Mouse (Mus musculus) cerebellum, postnatal 10 days (tissue): ENCODE data around the gene Chga.
A peak's percentile ranks its signal among the peaks of the same experiment; 100 is the strongest.

ENCODE experiments used
- DNase-seq, 2 experiments: peaks; one replicate each; pipeline ENCODE4 v3.0.0; 2021; ENCODE audit warnings: mixed read lengths in 2 of 2

The Chga gene

DNA sequence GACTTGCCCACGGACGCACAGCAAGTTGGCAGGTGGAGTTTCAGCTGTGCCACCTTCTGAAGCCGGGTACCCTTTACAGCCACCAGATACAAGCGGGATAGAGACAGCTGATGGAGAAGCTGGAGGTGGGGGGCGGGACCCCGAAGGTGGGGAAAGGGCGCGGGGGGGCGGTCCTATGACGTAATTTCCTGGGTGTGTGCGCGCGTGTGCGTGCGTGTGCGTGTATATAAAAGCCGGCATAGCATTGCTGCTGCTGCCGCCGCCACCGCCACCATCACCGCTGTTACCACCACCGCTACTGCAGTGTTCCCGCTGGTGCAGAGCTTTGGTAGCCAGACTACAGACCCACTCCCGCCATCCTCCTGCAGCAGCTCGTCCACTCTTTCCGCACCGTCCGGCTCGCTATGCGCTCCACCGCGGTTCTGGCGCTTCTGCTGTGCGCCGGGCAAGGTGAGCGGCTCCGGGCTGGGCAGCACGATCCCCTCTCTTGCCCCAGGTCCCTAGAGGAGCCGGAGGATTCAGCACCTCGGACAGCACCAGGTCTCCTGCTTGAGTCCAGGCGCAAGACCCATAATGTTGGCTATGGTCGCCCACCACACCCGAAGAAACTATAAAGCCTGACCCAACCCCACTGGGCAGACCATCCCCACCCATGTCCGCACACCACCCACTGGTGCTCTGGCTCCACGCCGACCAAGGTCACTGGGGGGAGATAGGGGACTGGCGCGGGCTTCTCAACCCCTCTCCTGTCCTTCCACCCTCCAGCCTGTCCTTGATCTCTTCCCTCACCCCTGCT lies at the start of gene Chga:
Gene Chga, plus strand, starts transcription at position 249 of the 796 bp plus-strand sequence.
- DNase-seq: peak; percentile 97 to 98

GRCm38 (mm10) chr12:102505131-102505713 lies 49.5 kb upstream of the Chga start:
- DNase-seq: no peak

DNA sequence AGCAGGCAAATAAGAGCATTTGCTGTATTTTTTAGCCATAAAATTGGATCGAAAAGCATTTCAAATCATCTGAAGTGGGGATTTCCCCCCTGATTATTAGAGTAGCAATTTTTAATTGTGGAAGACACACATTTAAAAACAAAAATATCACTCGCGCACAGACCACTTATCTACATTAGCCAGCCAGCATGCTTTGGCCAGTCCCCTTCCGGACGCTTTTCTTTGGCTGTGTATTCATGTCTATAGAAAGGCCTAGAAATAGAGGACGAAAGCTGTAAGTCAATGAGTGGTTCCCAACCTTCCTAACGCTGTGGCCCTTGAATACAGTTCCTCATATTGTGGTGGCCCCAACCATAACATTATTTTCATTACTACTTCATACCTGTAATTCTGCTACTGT lies 48.8 kb upstream of the Chga start:
- DNase-seq: no peak

DNA sequence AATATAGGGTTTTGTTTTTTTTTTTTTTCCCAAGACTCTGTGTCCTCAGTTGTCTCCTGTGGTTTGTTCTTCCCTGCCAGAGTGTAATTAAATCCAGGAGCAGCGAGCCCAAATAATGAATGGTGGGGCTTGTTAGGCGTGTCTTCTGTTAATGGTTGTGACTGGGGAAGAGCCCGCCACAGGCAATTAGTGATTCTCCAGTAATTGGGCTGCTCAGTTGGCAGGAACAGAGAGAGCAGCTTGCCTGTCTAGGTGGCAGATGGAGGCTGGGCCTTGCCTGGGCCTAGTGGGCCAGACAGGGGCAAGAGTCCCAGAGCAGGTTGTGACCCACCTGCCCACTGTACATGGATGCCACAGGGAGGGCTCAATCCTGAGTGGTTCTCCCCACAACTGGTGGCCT lies 43.4 kb upstream of the Chga start:
- DNase-seq: peak; percentile 91 to 94

- peak; percentile 33 to 36 for DNase-seq
These were observed 40.6 kb upstream of the Chga start for GRCm38 (mm10) chr12:102514151-102514550.

GRCm38 (mm10) chr12:102514751-102515150 lies 40.0 kb upstream of the Chga start:
- no peak for DNase-seq

GRCm38 (mm10) chr12:102516151-102516550 lies 38.6 kb upstream of the Chga start:
- no peak for DNase-seq

- no peak for DNase-seq
These were observed 37.1 kb upstream of the Chga start for GRCm38 (mm10) chr12:102517647-102518046.

DNA sequence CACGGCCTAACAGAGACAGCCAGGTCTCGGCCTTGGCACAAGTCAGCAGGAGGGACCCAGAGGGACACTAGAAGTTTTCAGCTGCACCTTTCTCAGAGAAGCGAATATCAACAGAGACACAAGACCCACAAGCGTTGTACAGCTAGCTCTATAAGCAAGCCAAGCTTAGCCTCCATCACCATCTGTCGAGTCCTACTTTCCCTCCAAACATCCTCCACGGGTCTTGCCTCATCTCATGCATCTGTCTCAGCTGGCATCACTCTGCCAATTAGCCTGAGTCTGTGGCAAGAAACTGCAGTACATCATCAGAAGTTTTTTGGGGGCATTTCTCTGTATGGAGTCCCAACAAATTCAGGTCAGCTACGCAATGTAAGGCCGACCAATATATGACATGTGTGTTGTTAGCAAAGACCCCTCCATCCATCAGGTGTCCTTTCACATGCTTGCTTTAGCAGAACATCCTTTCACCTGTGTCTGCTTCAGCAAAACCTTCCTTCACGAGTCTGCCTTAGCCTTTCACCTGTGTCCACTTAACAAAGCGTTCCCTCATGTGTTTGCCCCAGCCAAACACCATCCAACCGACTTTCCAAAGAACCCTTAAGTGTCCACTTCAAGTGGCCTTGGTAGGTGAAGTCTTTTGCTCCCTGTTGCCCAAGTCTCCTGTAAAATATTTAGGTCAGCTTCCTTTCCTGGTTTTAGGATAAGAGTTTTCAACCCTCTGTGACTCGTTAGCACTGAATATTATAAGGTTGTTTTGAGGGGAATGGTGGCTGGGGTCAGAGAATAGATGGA lies 34.6 kb upstream of the Chga start:
- DNase-seq: no peak

- DNase-seq: peak; percentile 79 to 82
These were observed 32.9 kb upstream of the Chga start for GRCm38 (mm10) chr12:102521777-102522319.

GRCm38 (mm10) chr12:102524216-102524615 lies 30.6 kb upstream of the Chga start:
- no peak for DNase-seq

GRCm38 (mm10) chr12:102524760-102525159 lies 30.0 kb upstream of the Chga start:
- peak; percentile 74 to 81 for DNase-seq

GRCm38 (mm10) chr12:102527989-102528388 lies 26.8 kb upstream of the Chga start:
- DNase-seq: no peak

- DNase-seq: no peak
These were observed 19.0 kb upstream of the Chga start for GRCm38 (mm10) chr12:102535796-102536195.

DNA sequence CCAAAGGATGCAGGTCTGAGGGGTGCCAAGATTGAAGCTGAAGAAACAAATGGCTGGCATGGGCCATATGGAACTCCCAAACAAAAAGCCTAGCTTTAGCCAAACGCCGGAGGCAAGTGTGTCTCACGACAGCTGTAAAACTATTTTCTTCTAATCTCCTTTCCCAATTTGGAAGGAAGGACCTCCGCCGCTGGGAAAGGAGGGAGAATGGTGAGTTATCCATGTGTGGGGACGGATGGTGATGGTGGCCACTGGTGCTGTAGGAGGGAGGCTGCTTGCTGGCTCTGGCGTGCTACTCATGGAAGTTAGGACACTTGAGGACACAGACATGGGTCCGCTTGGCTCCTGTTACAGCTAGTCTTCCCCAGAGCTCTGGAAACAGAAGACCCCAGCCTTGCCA lies 14.5 kb upstream of the Chga start:
- no peak for DNase-seq

GRCm38 (mm10) chr12:102541168-102541567 lies 13.6 kb upstream of the Chga start:
- no peak for DNase-seq

GRCm38 (mm10) chr12:102545122-102545521 lies 9.6 kb upstream of the Chga start:
- no peak for DNase-seq

- DNase-seq: peak in 1 of 2 experiments; percentile 54
These were observed 4.2 kb upstream of the Chga start for GRCm38 (mm10) chr12:102550529-102550928.

GRCm38 (mm10) chr12:102551186-102551585 lies 3.6 kb upstream of the Chga start:
- DNase-seq: peak in 1 of 2 experiments; percentile 62

DNA sequence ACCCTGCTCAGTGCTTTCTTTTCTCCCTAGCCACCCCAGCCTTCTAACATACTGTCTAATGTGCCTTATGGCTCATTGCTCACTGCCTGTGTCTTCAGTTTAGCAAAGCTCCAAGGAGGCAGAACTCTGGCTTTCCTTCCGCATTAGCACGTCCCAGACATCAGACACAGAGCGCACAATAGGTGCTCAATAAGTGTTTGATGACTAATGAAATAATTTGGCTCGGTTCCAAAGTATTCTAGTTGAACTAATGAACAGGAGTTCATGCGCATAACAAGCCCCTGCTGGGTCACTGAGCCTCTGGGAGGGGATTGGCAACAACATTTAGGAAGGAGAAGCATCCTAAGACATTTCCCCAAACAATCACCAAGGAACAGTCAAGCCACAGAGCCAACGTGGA lies 2.8 kb upstream of the Chga start:
- no peak for DNase-seq

- DNase-seq: no peak
These were observed 979 bp upstream of the Chga start for GRCm38 (mm10) chr12:102553705-102554275.

DNA sequence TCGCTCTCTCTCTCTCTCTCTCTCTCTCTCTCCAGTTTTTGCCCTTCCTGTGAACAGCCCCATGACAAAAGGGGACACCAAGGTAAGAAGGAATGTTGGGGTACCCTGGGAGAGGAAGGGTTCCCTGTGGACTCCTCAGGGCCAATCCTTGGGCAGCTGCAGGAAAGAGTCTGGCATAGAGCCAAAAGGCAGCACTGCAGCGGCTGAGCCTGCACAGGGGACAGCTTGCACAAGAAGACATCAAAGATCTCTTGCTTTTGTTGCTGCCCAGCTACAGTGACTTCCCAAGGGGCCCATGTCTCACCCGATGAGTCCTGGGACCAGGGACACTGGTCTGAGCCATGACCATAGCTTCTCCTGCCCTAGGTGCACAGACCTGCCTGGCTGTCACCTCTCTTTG lies 1.1 kb downstream of the Chga start:
- peak; percentile 58 to 72 for DNase-seq

DNA sequence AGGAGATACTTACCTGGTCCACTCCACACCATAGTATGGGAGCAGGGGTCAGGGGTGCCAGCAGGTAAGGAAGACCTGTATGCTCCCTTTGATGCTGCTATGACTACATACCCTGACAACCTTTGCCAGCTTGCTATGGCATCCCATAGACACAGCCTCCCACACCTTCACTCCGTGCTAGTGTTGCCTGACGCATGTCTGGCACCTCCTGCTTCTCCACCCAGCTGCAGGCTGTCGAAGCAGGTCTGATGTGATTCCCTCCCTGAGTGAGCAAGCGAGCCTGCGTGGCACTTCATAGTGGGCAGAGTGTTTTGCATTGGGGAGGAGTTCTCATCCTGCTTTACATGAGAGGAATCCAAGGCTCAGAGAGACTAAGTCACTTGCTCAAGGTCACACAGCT lies 2.6 kb downstream of the Chga start:
- no peak for DNase-seq
